Mouse (Mus musculus): Measurements from ENCODE around the gene Cldn24. TPM values are rescaled to one million over a fixed set of nuclear protein-coding genes. Genes with fewer than 3 reads are reported as not detected.

The Cldn24 gene
- total RNA-seq, 2 experiments from 2014 or later = 0.66 TPM; not detected in 1

DNA sequence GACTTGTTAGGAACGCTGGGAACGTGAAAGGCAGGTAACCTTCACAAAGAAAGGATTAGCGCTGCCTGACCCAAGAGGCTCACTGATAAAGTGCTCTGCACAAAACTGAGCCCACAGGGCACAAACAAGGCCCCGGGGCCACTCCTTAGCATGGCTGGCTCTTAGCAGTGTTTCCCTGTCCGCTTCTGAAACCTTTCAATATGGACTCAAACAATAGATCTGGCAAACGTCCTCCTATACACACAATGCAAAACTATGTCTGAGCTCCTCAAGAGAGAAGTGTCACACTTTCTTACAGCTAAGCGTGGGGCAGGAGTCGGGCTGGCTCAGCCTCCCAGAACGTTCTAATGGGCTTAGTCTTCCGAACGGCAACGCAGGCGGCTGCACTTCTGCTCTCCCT lies 2.2 kb downstream of the Cldn24 start, which contains the start of gene Cldn22:
Gene Cldn22, plus strand, starts transcription at position 301 of the 400 bp plus-strand sequence.
- intact Hi-C loops (cut with DNase I) = no loop called here

DNA sequence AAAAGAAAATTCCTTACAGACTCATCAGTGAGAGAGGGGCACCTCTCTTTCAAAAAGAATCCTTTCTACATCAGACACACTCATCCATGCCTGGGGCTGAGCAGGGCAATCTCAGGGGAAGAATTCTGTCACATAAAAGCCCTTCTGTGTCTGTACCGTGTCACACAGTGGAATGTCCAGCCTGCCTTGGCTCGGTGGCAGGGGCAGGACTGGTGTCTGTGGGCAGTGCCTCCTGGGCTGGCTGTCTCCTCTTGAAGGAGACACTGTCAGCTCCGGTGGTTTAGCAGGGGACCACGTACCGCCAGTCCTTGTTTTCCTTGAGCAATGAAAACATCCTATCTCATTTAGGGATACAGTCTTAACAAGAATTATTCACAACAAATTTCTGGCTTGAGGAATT lies 3.7 kb downstream of the Cldn24 start:
- no peak for DNase-seq (ENCODE audit: low spot score in 2 of 2)
- intact Hi-C loops (cut with DNase I) = no loop called here

More for the DNA sequence above, 2.2 kb downstream of the Cldn24 start, which contains the start of gene Cldn22:
- peak in 1 of 2 experiments; percentile 30 for DNase-seq (ENCODE audit: low spot score in 2 of 2)

- intact Hi-C loops (cut with DNase I) = no loop called here
- no peak for DNase-seq (ENCODE audit: low spot score in 2 of 2)
These were observed 5.0 kb downstream of the Cldn24 start for GRCm38 (mm10) chr8:47826911-47827310.

- intact Hi-C loops (cut with DNase I) = no loop called here
- no peak for DNase-seq (ENCODE audit: low spot score in 2 of 2)
These were observed 10.7 kb downstream of the Cldn24 start for GRCm38 (mm10) chr8:47832616-47833015.

DNA sequence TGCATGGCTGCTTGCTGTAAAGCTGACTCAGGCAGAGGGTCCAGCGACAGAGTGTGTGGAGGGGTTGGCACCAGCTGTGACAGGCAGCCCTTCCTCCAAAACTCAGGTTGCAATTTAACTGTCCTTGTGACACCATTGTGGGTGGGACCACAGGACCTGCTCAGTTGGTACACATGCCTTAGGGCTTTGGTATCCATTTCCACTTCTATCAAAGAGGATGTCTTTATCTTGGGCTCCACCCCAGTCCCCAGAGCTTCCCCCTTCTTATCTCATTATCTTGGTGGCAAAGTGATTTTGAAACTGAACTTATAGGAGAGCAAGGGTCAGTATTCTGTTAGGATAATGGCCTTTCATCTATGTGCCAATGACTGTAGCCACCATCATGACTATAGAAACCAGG lies 12.0 kb downstream of the Cldn24 start:
- intact Hi-C loops (cut with DNase I) = no loop called here
- no peak for DNase-seq (ENCODE audit: low spot score in 2 of 2)

DNA sequence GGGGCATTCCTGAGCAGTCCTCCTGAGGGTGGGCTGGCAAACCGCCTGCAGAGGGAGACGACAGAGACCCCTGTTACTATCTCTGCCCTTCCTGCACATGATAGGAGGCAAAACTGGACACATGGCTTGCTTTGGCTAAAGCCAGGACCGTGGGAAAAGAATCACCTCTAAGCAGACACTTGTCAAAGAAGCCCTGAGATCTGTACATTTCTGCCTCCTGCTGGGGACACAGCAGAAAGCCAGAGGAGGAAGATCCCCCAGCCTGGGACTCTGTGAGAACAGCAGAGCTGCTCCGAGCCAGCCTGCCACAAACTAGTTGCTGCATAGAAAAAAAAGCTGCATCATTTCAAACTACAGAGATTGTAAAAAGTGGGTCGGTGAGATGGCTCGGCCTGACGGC lies 21.1 kb downstream of the Cldn24 start:
- DNase-seq (ENCODE audit: low spot score in 2 of 2) = no peak
- intact Hi-C loops (cut with DNase I) = loop anchor here (5.0 kb wide), 1 partner anchor 101 kb away; no protein-coding TSS in a partner anchor

GRCm38 (mm10) chr8:47843651-47844050 lies 21.7 kb downstream of the Cldn24 start:
- DNase-seq (ENCODE audit: low spot score in 2 of 2) = no peak
- intact Hi-C loops (cut with DNase I) = loop anchor here (5.0 kb wide), 1 partner anchor 101 kb away; no protein-coding TSS in a partner anchor

DNA sequence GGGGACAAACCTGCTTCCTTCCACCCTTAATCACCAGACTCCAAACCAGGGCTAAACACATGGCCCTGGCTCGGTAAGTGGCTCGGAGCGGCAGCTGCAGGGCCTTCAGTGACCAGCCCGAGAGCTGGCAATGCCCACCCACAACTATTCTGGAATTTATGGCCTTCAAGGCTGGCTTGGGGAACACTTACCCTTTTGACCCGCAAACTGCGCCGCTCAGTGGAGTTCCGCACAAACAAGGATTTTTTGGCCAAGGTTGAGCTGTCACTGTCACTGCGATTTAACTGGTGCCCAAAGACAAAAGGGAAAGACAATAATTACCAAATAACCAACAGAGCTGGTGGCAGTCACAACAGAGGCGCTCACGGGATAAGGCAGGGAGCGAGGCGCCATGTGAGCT lies 24.0 kb downstream of the Cldn24 start:
- DNase-seq (ENCODE audit: low spot score in 2 of 2) = no peak

GRCm38 (mm10) chr8:47847161-47847560 lies 25.2 kb downstream of the Cldn24 start:
- DNase-seq (ENCODE audit: low spot score in 2 of 2) = no peak
- intact Hi-C loops (cut with DNase I) = no loop called here

More for the DNA sequence above, 24.0 kb downstream of the Cldn24 start:
- intact Hi-C loops (cut with DNase I) = no loop called here

DNA sequence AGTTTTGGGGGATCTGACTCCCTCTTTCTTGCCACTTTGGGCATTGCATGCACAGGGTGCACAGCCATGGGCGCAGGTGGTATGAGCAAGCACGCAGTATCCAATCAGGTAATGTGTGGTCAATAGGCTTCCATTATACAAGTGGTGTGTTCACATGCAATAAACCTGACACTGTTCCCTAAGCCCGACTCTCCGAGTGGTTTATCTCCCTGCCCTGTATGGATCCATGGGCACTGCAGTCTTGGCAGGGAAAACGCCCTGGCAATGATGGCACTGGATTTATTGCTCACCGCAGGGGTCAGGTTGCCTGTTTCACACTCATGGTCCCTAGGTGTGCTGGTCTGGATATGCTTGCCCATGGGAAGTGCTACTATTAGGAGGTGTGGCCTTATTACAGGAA lies 26.0 kb downstream of the Cldn24 start:
- intact Hi-C loops (cut with DNase I) = no loop called here
- DNase-seq (ENCODE audit: low spot score in 2 of 2) = no peak

GRCm38 (mm10) chr8:47849842-47850241 lies 27.9 kb downstream of the Cldn24 start:
- no peak for DNase-seq (ENCODE audit: low spot score in 2 of 2)
- intact Hi-C loops (cut with DNase I) = no loop called here

GRCm38 (mm10) chr8:47851824-47852502 lies 30.0 kb downstream of the Cldn24 start:
- intact Hi-C loops (cut with DNase I) = no loop called here
- DNase-seq (ENCODE audit: low spot score in 2 of 2) = peak in 1 of 2 experiments; percentile 33

GRCm38 (mm10) chr8:47852737-47853136 lies 30.8 kb downstream of the Cldn24 start:
- intact Hi-C loops (cut with DNase I) = no loop called here
- no peak for DNase-seq (ENCODE audit: low spot score in 2 of 2)

DNA sequence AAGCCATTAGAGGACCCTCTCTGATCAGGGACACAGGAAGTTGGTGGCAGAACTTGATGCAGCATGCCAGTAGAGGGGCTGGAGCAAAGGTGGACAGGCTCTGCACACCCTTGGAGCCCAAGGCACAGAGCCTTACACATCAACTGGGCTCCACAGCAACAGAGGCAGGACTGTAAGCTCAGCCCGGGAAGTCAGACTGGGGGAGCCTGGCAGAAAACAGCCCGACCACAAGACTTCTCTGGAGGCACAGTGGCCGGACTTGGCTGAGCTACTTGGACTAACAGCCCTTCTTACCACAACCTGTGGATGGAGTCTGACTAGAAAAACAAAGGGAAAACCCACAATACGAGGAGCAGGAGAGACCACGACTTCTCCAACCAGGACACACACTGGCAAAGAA lies 31.4 kb downstream of the Cldn24 start:
- DNase-seq (ENCODE audit: low spot score in 2 of 2) = no peak
- intact Hi-C loops (cut with DNase I) = no loop called here

GRCm38 (mm10) chr8:47859259-47859658 lies 37.3 kb downstream of the Cldn24 start:
- peak; percentile 20 to 45 for DNase-seq (ENCODE audit: low spot score in 2 of 2)
- intact Hi-C loops (cut with DNase I) = no loop called here

DNA sequence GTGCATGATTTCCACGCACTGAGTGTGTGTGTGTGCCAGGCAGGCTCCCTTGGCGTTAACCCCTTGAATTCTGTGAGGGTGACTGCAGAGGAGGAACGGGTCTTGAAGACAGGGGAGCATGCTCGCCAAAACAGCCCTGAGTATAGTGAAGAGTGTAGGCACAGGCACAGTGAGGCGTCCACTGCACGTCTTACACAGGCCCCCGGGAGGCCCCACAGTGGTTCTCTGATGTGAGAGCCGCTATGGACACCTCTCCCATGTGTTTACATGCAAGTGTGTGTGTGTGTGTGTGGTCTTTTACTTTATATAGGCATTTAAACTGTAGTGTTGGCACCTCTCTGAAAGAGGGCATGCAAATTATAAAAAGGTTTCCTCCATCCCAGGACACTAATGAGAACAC lies 44.6 kb downstream of the Cldn24 start:
- intact Hi-C loops (cut with DNase I) = no loop called here
- DNase-seq (ENCODE audit: low spot score in 2 of 2) = no peak

GRCm38 (mm10) chr8:47867067-47867466 lies 45.1 kb downstream of the Cldn24 start:
- intact Hi-C loops (cut with DNase I) = loop anchor here (1.0 kb wide), 1 partner anchor 149 kb away; no protein-coding TSS in a partner anchor
- DNase-seq (ENCODE audit: low spot score in 2 of 2) = peak; percentile 85 to 87

Other genes starting within 250 kb of the Cldn24 start
- gene Ing2, start 146.6 kb upstream of the Cldn24 start, total RNA-seq (2021) = 10 to 100 TPM; 46.5 to 55.5 TPM
- 10 to 100 TPM; 16.6 to 20.6 TPM for gene Cdkn2aip, start 108.2 kb upstream of the Cldn24 start, total RNA-seq (2021)
- 1 to 10 TPM in 1 of 2 experiments, not detected in 1; 2.3 TPM for gene Cldn22, start 2.3 kb downstream of the Cldn24 start, total RNA-seq (2021)
- 10 to 100 TPM; 25.8 to 26.3 TPM for gene Wwc2, start 168.8 kb downstream of the Cldn24 start, total RNA-seq (2021)

Data from left cerebral cortex, postnatal 36 days (tissue).